1 mouse cellular context compared by ENCODE assay signal in the genomic region with DNA sequence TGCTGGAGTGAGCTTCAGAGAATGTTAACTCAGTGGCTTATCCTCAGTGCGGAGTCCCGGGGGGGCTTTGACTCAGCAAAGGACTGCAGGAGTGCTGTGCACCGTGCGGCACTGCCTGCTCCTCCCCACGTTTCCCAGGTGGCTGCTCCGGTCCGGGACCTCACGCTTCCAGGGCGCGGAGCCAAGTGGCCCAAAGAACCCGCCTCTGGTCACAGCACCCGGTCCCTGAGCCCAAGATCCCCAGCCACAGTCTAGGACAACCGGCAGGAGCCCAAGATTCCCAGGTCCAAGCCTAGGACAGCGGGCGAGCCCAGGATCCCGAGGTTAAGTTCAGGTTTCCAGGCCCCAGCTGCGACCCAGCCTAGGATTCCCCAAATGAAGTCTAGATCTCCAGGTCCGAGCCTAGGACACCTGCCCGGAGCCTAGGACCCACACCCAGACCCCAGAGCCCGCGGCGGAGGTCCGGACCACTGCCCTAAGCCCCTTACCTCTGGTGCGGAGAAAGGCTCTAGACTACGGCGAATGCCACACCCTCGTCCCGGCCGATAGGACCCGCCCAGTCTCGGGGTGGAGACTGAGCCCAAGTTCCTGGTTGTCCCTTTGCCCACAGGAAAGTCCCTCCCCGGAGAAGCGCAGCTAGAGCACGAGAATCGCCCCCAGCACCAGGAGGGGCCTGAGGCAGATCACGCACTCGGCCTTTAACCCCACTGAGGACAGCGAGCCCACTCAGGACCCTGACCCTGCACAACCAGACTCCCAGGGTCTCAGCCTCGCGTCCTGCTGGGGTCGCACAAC.
TF ChIP-seq lines count a peak whose summit lies in the region.

A gene (minus strand): TSS at position 564 of the 795 bp plus-strand sequence.

TF ChIP-seq in ES-E14, 5 proteins besides CTCF, POLR2A, EP300 and RAD21 (continued from another document):
- TF ChIP-seq MAFK (IDR thresholded peaks at IDR 0.05; ENCODE audit: insufficient read depth, low read depth, low read length) (no peak), CHD2 (IDR thresholded peaks at IDR 0.05; ENCODE audit: low read depth, low read length) (no peak), ZC3H11A (IDR thresholded peaks at IDR 0.05; ENCODE audit: borderline replicate concordance, low read depth, low read length) (no peak), ZNF384 (IDR thresholded peaks at IDR 0.05; ENCODE audit: low read depth, low read length) (no peak)
